Mouse (Mus musculus) stomach, postnatal 0 days (tissue): ENCODE results near the gene Cd109.

Experiments used
- CTCF ChIP-seq: IDR thresholded peaks from 2 replicates; pipeline ENCODE4 v1.5.1; 2016; ENCODE audit warnings: antibody characterized with exemption, low read depth, mild to moderate bottlenecking, moderate library complexity
- EP300 ChIP-seq: optimal IDR thresholded peaks from 2 replicates; pipeline ENCODE3; 2016; ENCODE audit warnings: antibody characterized with exemption

- TF ChIP-seq CTCF = no peak
- no peak for TF ChIP-seq EP300
These were observed 56.2 kb downstream of the Cd109 start for GRCm38 (mm10) chr9:78671446-78671985.
